Mouse (Mus musculus) liver, embryonic 11.5 days (tissue): ENCODE measurements around the gene Shd. TPM values are rescaled to one million over a fixed set of nuclear protein-coding genes. Genes with fewer than 3 reads are reported as not detected.

Experiments used
- ATAC-seq: fragments of 200-750 bp; cut with Nextera tagmentation; replicated peaks from 2 replicates; pipeline ENCODE4 v1.8.0; 2017; ENCODE audit warnings: moderate number of reproducible peaks, mild to moderate bottlenecking, moderate TSS enrichment, moderate library complexity; ENCODE audit not compliant: low FRiP score
- DNase-seq: peaks from one replicate; pipeline ENCODE4 v3.0.0-alpha.2; 2017; ENCODE audit warnings: low spot score
- H3K27ac ChIP-seq: fragments of 300-500 bp; sonication (generic); 2 replicates; pipeline ENCODE4 v1.5.1; 2014; ENCODE audit warnings: mild to moderate bottlenecking, low read depth, low read length, control low read depth
- H3K27me3 ChIP-seq: fragments of 300-500 bp; sonication (generic); replicated peaks from 2 replicates; pipeline ENCODE4 v1.6.1; 2014; ENCODE audit warnings: low read length, mixed read lengths; ENCODE audit not compliant: control insufficient read depth, insufficient read depth
- H3K36me3 ChIP-seq: fragments of 300-500 bp; sonication (generic); 2 replicates; pipeline ENCODE4 v1.6.1; 2014; ENCODE audit warnings: mild to moderate bottlenecking, low read length, moderate library complexity, mixed read lengths; ENCODE audit not compliant: control insufficient read depth, insufficient read depth
- H3K4me1 ChIP-seq: fragments of 300-500 bp; sonication (generic); replicated peaks from 2 replicates; pipeline ENCODE4 v1.6.1; 2014; ENCODE audit warnings: low read length, mixed read lengths; ENCODE audit not compliant: control insufficient read depth, insufficient read depth
- H3K4me2 ChIP-seq: fragments of 300-500 bp; sonication (generic); 2 replicates; pipeline ENCODE4 v1.6.1; 2014; ENCODE audit warnings: mild to moderate bottlenecking, control low read depth, moderate library complexity
- H3K4me3 ChIP-seq: fragments of 300-500 bp; sonication (generic); 2 replicates; pipeline ENCODE4 v1.5.1; 2014; ENCODE audit warnings: low read depth, low read length, control low read depth
- H3K9ac ChIP-seq: fragments of 300-500 bp; sonication (generic); 2 replicates; pipeline ENCODE4 v1.6.1; 2014; ENCODE audit warnings: low read depth, low read length, control low read depth
- H3K9me3 ChIP-seq: fragments of 300-500 bp; sonication (generic); 2 replicates; pipeline ENCODE4 v1.6.1; 2016; ENCODE audit warnings: low read length, inconsistent platforms, mixed read lengths; ENCODE audit not compliant: control insufficient read depth
- WGBS: fragments of 180-500 bp; shearing (Covaris S2); extraction: QIAGEN DNeasy Blood & Tissue Kit; methylation state at CpG from one replicate; pipeline ENCODE4 v1.1.7; 2014; 5-methylcytosine and 5-hydroxymethylcytosine counted together
- polyA plus RNA-seq: library from polyadenylated mRNA; unstranded; fragments of >200 nt; fragmentation: Nextera tagmentation; extraction: Ambion mirVana; gene quantifications from 2 replicates; pipeline ENCODE4 v1.2.1, GENCODE M21; 2014

Shd gene
- polyA plus RNA-seq, 1 experiment from 2014 or later: 2.5 TPM

DNA sequence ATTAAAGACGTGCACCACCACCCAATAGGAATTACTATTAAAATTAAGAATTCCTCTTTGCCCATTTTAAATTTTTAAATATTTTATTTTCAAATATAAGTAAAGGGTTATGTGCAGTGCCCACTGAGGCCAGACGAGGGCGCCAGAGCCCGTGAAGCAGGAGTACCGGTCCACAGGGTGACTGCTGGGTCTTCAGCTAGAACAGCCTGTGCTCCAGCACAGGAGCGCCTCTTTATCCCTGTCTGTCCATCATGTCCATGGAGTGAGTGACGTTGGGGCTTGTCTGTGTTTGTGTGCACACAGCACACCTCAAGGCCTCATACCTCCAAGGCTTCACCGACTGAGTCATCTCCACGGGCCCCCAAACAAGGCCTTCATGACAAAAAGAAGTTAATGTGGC lies 13.1 kb upstream of the Shd start:
- WGBS: 15% methylated on average over 9 of the region's 9 CpGs
- no peak overlapping the region for H3K4me3 ChIP-seq

GRCm38 (mm10) chr17:55957726-55958583 lies 12.3 kb upstream of the Shd start:
- Histone ChIP-seq H3K4me1 (peaks cover 21% of the 10 kb centered on the region), H3K9me3 (no peaks in the 10 kb centered on the region), H3K4me3 (peak overlapping the region; percentile 64), H3K36me3 (peaks cover 9% of the 10 kb centered on the region; the same call in 1 of the 2 replicates), H3K4me2 (peak overlapping the region; percentile 82), H3K27me3 (peaks cover 3% of the 10 kb centered on the region; the same call in 1 of the 2 replicates), H3K27ac (peak overlapping the region; percentile 94; the same call in 1 of the 2 replicates), H3K9ac (peak overlapping the region; percentile 83)
- WGBS: 77% methylated on average over 12 of the region's 13 CpGs
- ATAC-seq (no peak), DNase-seq (no peak)

More for the DNA sequence above, 13.1 kb upstream of the Shd start:
- H3K4me2 ChIP-seq: no peak overlapping the region
- no peaks in the 10 kb centered on the region for H3K9me3 ChIP-seq
- H3K4me1 ChIP-seq: peaks cover 21% of the 10 kb centered on the region
- DNase-seq (peak; percentile 72), ATAC-seq (no peak)
- H3K27me3 ChIP-seq: peaks cover 3% of the 10 kb centered on the region; the same call in 1 of the 2 replicates
- H3K9ac ChIP-seq: no peak overlapping the region
- no peak overlapping the region for H3K27ac ChIP-seq
- H3K36me3 ChIP-seq: peaks cover 6% of the 10 kb centered on the region; the same call in 1 of the 2 replicates

DNA sequence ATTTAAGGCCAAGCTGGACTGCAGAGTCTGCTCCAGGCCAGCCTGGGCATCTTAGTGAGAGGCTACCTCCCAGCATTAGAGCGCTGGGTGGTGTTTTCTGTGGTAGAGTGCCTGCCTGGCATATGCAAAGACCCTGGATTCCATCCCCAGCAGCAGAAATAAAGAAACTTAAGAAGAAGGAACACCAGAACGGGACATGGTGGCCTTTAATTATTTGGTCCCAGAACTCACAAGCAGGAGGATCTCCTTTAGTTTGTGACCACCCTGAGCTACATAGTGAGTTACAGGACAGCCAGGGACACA lies 11.7 kb upstream of the Shd start:
- peak overlapping the region; percentile 94; the same call in 1 of the 2 replicates for H3K27ac ChIP-seq
- H3K36me3 ChIP-seq: peaks cover 9% of the 10 kb centered on the region; the same call in 1 of the 2 replicates
- H3K4me2 ChIP-seq: peak overlapping the region; percentile 82
- H3K4me1 ChIP-seq: peaks cover 21% of the 10 kb centered on the region
- H3K9ac ChIP-seq: peak overlapping the region; percentile 83
- ATAC-seq: no peak
- peaks cover 3% of the 10 kb centered on the region; the same call in 1 of the 2 replicates for H3K27me3 ChIP-seq
- 29% methylated on average over 2 of the region's 2 CpGs for WGBS
- no peak for DNase-seq
- no peaks in the 10 kb centered on the region for H3K9me3 ChIP-seq
- H3K4me3 ChIP-seq: peak overlapping the region; percentile 64

DNA sequence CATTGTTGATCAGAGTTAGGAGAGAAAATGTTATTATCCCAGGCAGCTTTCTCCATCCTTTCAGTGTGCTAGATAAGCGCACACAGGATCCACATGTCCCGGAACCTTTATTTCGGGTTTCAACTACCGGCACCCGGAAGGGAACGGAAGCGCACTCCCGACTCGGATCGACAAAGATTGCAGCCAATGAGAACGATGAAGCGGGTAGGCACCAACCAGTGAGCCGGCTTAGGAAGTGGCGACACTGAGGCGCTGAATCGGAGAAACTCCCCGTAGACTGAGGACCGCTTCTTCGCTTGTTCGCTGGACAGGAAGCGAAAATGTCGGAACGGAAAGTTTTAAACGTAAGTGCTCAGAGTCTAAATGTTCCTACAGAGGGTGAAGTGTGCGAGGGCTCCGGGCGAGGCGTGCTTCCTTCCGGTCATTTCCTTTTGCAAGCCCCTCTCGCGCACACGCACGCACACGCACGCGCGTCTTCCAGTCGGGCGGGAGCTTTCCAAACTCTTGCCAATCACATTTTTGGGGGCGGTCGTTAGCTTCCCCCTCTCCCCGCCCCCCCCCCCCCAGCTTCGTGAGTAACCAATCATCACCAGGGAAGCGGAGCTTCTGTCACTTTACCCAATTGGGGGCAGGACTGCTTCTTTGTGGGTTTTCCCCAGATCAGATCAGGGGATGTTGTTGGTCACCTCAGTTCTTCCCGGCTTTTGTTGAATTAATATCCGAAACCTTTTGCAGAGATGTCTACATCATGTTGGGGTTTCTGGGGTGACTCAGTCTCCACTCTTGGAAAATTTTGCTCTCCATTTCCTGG lies 11.1 kb upstream of the Shd start, which contains the start of gene Yju2:
TSS of gene Yju2 (plus strand) at position 182 of the 811 bp plus-strand sequence.
- peak within 1 kb of the TSS; percentile 64 for H3K4me3 ChIP-seq
- H3K36me3 ChIP-seq: peaks cover 9% of the 10 kb centered on the region; the same call in 1 of the 2 replicates
- H3K4me1 ChIP-seq: peaks cover 21% of the 10 kb centered on the region
- H3K27ac ChIP-seq: peak within 1 kb of the TSS; percentile 94
- peak; percentile 94 for DNase-seq
- peak; percentile 89 for ATAC-seq
- peaks cover 3% of the 10 kb centered on the region; the same call in 1 of the 2 replicates for H3K27me3 ChIP-seq
- under 1% methylated on average over 45 of the region's 46 CpGs for WGBS
- peak within 1 kb of the TSS; percentile 83 for H3K9ac ChIP-seq
- no peaks in the 10 kb centered on the region for H3K9me3 ChIP-seq
- H3K4me2 ChIP-seq: peak within 1 kb of the TSS; percentile 82

DNA sequence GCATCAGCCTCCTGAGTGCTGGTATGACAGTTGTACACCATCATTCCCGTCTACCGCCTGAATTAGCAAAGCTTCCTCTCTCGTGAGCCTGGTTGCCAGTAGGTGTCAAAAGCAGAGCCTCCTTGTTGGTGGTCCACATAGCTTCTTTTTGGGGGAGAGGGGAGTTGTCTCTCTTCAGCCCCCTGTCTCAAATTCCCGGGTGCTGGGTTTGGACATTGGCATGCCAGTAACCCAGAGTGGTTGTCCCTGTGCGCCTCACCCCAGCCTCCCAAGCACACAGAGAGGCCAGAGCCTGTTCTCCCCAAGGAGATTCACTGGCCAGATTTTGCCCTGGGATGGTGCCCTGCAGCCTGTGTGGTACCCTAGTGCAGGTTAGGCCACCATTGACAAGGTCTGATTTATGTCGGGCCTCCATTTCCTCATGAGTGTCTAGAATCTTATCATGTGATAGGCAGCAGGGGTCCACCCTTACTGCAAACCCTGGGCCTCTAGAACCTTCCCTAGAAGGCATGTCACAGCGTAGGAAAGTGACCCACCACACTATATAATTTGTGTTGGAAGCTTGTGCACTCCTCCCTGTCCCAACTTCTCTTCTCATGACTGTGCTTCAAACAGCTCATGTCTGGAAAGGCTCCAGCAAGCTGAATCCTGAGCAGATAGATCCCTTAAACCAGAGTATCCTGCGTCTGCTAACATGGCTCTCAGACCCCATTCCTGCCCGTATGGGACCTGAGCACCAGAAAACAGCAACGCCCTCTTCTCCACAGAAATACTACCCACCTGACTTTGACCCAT lies 10.1 kb upstream of the Shd start:
- Histone ChIP-seq H3K9ac (peak overlapping the region; percentile 40; the same call in 1 of the 2 replicates), H3K4me3 (peak overlapping the region; percentile 64), H3K9me3 (no peaks in the 10 kb centered on the region), H3K4me2 (peak overlapping the region; percentile 82), H3K27ac (peak overlapping the region; percentile 94; the same call in 1 of the 2 replicates), H3K36me3 (peaks cover 14% of the 10 kb centered on the region; the same call in 1 of the 2 replicates), H3K27me3 (no peaks in the 10 kb centered on the region), H3K4me1 (peaks cover 21% of the 10 kb centered on the region)
- DNase-seq (peak; percentile 31), ATAC-seq (no peak)
- WGBS: 74% methylated on average over 10 of the region's 10 CpGs

DNA sequence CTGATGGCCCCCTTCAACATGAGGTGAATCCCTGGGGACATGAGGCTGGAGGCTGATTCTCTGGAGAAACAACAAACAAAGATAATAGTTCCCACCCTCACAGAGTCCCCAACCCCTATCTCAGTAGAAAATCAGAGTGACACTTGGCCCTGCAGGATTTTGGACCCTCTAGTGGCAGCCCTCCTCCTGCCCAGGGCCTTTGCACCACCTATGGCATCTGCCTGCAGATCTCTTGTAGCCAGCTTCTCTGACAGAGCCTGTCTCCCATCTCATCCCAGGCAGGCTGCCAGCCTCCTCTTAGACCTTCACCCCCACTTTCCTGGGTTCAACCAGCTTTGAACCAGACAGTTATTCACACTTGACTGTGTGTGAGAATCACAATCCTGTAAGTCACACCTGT lies 9.5 kb upstream of the Shd start:
- H3K27me3 ChIP-seq: no peaks in the 10 kb centered on the region
- H3K36me3 ChIP-seq: peaks cover 17% of the 10 kb centered on the region; the same call in 1 of the 2 replicates
- DNase-seq (peak; percentile 15), ATAC-seq (no peak)
- peaks cover 21% of the 10 kb centered on the region for H3K4me1 ChIP-seq
- no peak overlapping the region for H3K27ac ChIP-seq
- no peaks in the 10 kb centered on the region for H3K9me3 ChIP-seq
- H3K4me2 ChIP-seq: no peak overlapping the region
- H3K9ac ChIP-seq: no peak overlapping the region
- H3K4me3 ChIP-seq: no peak overlapping the region

- no peaks in the 10 kb centered on the region for H3K9me3 ChIP-seq
- no peak overlapping the region for H3K9ac ChIP-seq
- no peaks in the 10 kb centered on the region for H3K27me3 ChIP-seq
- no peak overlapping the region for H3K4me2 ChIP-seq
- ATAC-seq: no peak
- no peak overlapping the region for H3K4me3 ChIP-seq
- peaks cover 15% of the 10 kb centered on the region for H3K4me1 ChIP-seq
- no peak overlapping the region for H3K27ac ChIP-seq
- H3K36me3 ChIP-seq: peaks cover 23% of the 10 kb centered on the region; the same call in 1 of the 2 replicates
- no peak for DNase-seq
- 92% methylated on average over 7 of the region's 7 CpGs for WGBS
Observed at GRCm38 (mm10) chr17:55961631-55962030, 8.6 kb upstream of the Shd start.

GRCm38 (mm10) chr17:55963171-55963570 lies 7.1 kb upstream of the Shd start:
- Histone ChIP-seq H3K27me3 (no peaks in the 10 kb centered on the region), H3K4me2 (no peak overlapping the region; the same call in 1 of the 2 replicates), H3K4me3 (no peak overlapping the region), H3K9ac (no peak overlapping the region), H3K4me1 (peaks cover 11% of the 10 kb centered on the region), H3K36me3 (peaks cover 33% of the 10 kb centered on the region; the same call in 1 of the 2 replicates), H3K9me3 (no peaks in the 10 kb centered on the region), H3K27ac (no peak overlapping the region)
- no peak for DNase-seq
- 78% methylated on average over 14 of the region's 14 CpGs for WGBS
- no peak for ATAC-seq
